Mouse (Mus musculus): ENCODE results near the gene Ubr3.

- TF ChIP-seq CTCF (IDR thresholded peaks at IDR 0.05; ENCODE audit: low read depth, low read length) (no peak), GATA1 (IDR thresholded peaks at IDR 0.05; ENCODE audit: borderline replicate concordance, low read length) (no peak), TAL1 (conservative IDR thresholded peaks at IDR 0.05; ENCODE audit: low read depth, low read length) (no peak)
These were observed 97.7 kb downstream of the Ubr3 start for GRCm38 (mm10) chr2:69994779-69995178.
